Mouse (Mus musculus): ENCODE results near the gene Trim43a. TPM values are rescaled to one million over a fixed set of nuclear protein-coding genes. Genes with fewer than 3 reads are reported as not detected.

Gene Trim43a
- polyA plus RNA-seq (2017; shearing (Covaris generic)) = under 1 TPM; 0.51 to 0.74 TPM

GRCm38 (mm10) chr9:88580591-88580990 lies at the start of gene Trim43a:
Trim43a (plus strand) TSS chr9:88580891.

GRCm38 (mm10) chr9:88547851-88548613 lies 32.7 kb upstream of the Trim43a start, which contains the start of gene Zfp949:
Zfp949 (plus strand) TSS chr9:88548020.

Other genes starting within 250 kb of the Trim43a start
- gene Snx14, start 141.9 kb upstream of the Trim43a start, polyA plus RNA-seq (2017; shearing (Covaris generic)) = 10 to 100 TPM; 69.1 to 76.5 TPM
- gene Gm20537, start 124.3 kb upstream of the Trim43a start, polyA plus RNA-seq (2017; shearing (Covaris generic)) = 1 to 10 TPM; 1.6 to 2.3 TPM
- 10 to 100 TPM; 67.3 to 74.1 TPM for gene Syncrip, start 98.3 kb upstream of the Trim43a start, polyA plus RNA-seq (2017; shearing (Covaris generic))
- 10 to 100 TPM in 1 of 2 experiments, 1 to 10 TPM in 1; 3.5 to 17.6 TPM for gene Zfp949, start 32.9 kb upstream of the Trim43a start, polyA plus RNA-seq (2017; shearing (Covaris generic))
- gene Mthfsl, start 139.4 kb downstream of the Trim43a start, polyA plus RNA-seq (2017; shearing (Covaris generic)) = 100 to 1,000 TPM; 100 to 107 TPM
- gene Bcl2a1d, start 151.0 kb downstream of the Trim43a start, polyA plus RNA-seq (2017; shearing (Covaris generic)) = 10 to 100 TPM; 67.3 to 78.5 TPM